Mouse (Mus musculus): ENCODE data around the gene Gmeb2.
A peak's percentile ranks its signal among the peaks of the same experiment; 100 is the strongest.

The Gmeb2 gene

DNA sequence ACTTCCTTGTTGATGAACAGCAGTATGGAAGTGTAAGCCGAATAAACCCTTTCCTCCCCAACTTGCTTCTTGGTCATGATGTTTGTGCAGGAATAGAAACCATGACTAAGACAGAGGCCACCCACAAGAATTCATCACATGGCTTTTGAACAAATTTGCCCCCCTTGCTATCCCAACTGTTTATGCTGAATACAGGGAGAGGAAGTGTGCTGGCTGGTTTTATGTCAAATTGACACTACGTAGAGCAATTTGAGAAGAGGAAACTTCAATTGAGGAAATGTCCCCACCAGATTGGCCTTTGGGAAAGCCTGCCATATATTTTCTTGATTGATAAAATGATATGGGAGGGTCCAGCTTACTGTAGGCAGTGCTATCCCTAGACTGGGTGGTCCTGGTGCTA lies 14.0 kb downstream of the Gmeb2 start:
- no peak for DNase-seq

- DNase-seq: peak in 1 of 2 experiments; percentile 41
These were observed 15.7 kb downstream of the Gmeb2 start for GRCm38 (mm10) chr2:181272092-181272491.

DNA sequence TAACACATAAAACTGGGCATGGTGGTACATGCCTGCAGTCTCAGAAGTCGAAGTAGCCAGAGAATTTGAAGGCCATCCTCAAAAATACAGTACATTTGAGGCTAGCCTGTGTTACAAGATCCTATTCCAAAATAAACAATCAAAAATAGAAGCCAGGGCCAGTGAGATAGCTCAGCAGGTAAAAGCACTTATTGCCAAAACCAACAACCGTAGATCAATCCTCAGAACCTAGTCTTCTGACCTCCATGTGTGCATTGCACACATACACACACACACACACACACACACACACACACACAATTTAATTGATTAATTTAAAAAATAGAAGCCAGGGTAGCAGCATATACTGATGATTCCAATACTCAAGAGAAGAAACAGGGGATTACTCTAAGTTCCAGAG lies 21.0 kb downstream of the Gmeb2 start:
- no peak for DNase-seq

DNA sequence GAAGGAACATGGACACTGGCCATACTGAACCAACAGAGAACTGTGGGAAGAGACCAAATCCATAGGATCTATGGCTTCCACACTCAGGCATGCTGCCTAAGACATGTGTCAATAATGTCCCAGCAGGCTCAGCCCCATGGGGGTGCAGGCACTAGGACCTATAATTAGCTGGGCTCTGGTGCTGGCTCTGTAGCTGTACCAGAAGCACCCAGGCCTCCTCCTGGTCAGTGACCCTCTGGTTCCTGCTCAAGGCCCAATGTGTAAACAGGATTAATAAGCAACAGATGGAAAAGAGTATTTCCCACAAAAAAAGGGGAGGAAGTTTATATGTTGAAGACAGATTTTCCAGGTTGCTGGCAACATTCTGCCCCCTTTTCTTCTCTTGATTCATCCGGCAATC lies 34.6 kb downstream of the Gmeb2 start:
- no peak for DNase-seq

- DNase-seq: no peak
These were observed 36.0 kb downstream of the Gmeb2 start for GRCm38 (mm10) chr2:181251841-181252240.

GRCm38 (mm10) chr2:181249217-181249616 lies 38.6 kb downstream of the Gmeb2 start:
- no peak for DNase-seq

DNA sequence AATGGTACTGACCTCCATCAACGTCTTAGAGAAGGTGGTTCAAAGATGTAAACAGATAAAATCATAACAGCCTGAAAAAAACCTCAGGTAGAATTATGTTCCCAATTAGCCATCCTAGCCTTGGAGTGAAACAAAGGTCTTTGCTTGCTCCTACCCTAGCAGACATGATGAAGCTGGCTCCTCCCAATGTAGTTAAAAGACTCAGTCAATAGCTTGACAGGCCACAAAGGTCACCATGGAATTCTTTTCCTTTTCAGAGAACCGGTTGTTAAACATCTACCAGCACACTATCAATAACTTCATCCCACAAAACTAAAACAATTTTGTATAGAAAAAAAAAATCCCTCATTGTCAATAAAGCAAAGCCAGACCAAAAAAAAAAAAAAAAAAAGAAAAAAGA lies 42.8 kb downstream of the Gmeb2 start:
- no peak for DNase-seq

DNA sequence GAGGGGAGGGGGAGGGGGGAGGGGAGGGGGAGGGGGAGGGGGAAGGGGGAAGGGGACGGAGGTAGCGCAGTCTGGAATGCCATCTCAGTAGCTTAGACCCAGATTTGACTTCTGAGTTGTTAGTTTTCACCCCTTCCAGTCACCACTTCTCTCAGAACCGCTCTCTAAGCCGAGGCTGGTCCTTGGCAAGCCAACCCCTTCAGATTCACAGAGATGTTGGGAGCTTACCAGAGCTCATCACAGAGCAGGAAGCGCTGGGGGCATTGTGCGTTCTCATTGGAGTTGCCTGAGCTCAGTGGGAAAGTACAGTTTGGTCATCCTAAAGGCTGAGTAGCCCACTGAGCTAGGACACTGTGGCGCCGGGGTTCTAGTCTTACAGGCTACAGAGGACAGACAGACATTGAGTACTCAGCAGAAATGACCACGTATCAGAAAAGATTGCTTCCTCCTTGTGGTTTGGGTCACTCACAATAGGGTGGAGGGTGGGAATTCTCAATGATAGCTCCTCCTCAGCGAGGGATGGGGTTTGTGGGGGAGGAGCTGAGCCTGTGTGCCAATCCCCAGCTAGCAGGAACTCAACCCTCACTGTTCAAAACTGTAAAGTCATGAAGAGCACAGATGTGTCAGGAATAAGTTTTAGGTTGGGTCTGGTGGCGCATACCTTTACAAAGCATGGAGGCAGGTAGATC lies 44.0 kb downstream of the Gmeb2 start:
- DNase-seq: peak; percentile 31 to 36

DNA sequence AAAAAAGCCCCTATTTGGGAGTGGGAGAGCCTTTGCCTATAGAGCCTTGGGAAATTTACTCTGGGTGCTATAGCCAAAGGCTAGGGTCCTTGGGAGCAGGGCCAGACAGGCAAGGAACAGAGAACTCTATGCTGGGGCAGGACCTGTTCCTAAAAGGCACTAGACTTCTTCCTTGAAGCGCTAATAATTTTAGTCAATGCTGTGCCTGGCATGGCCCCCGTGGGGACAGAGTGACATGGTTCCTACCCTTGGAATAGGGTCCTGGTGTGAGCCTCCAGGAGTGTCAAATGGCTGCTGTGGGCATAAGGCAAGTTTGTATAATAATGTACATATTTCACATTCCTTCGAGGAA lies 45.5 kb downstream of the Gmeb2 start:
- DNase-seq: no peak

DNA sequence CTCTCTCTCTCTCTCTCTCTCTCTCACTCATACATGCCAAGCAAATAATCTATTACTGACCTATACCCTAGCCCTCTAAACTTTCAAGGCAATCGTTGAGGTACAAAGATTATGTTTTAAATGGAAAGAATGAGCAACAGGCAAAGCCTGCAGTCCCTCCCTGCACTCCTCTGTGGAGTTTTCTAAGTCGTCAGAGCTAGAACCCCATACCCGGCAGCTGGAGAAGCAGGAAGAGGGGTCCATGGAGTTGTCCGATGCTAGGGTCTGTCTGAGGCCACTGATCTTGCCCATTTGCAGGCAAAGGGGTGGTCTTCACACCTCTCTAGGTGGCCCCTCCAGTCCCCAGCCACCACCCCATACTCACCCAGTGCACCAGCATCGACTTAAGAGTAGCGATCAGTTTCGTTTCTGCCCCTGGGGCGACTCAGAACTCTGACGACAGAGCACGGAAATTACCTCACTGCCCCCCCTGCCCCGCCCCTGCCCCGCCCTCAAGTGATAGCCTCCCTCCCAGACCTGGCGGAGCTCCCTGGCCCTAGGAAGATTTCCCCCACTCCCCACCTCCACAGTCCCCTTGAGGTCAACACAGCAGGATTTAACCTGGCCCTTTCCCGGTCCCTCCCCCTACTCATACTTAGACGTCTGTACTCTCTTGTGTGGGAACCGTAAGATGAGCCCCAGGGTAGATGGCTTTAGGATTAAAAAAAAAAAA lies 46.1 kb downstream of the Gmeb2 start, which contains the start of gene Helz2:
Gene Helz2, minus strand, starts transcription at position 426 of the 712 bp plus-strand sequence.
- DNase-seq: peak; percentile 41

GRCm38 (mm10) chr2:181240806-181241440 lies 46.9 kb downstream of the Gmeb2 start:
- DNase-seq: no peak

- no peak for DNase-seq
These were observed 48.6 kb downstream of the Gmeb2 start for GRCm38 (mm10) chr2:181239261-181239660.

DNA sequence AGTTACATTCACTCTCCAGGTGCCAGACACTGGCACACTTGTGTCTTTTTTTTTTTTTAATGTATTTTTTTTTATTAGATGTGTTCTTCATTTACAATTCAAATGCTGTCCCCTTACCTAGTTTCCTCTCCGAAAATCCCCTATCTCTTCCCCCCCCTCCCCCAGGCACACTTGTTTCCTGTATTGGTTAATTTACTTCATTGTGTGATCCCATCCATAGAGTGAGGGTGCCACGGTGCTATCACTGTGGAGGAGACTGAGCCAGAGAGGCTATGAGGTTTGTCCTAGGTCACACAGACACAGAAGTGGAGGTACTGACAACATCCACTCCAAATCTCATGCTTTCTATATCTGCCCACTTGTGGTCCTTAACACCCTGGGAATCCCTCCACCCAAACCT lies 49.0 kb downstream of the Gmeb2 start:
- no peak for DNase-seq

GRCm38 (mm10) chr2:181238091-181238610 lies 49.7 kb downstream of the Gmeb2 start:
- DNase-seq: no peak

DNA sequence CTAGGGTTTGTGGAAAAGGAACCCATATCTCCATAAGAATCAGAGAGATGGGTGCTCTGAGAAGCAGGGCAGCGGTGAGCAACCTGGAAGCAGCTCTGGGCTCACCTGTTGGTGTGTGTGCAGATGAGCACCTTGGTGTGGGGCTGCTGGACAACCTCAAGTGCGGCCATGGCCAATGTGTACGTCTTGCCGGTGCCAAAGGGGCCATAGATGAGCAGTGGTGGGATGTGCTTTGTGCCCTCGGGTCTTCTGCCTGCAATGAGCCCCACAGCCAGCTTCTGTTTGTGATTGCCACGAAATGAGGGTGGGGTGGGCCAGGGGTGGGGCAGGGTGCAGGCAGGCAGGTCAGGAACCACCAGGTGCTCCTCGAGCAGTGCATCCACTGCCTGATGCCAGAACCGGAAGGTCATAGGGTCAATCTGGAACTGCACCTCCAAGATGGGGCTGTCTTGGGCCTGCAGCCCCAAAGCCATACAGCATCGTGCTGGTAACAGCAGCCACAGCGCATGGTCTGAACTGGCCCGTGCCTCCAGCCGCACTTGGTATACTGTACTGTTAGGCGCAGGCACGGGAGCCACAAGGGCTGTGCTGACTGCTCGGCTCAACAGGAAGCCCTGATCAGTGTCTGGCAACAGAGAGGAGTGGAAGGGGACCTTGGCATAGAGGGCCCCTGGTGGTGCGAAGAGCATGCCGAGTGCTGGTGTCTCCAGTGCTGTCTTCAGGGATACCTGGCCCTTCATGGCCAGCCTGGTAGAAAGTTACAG lies 50.4 kb downstream of the Gmeb2 start:
- no peak for DNase-seq

GRCm38 (mm10) chr2:181235681-181236566 lies 51.9 kb downstream of the Gmeb2 start:
- no peak for DNase-seq

DNA sequence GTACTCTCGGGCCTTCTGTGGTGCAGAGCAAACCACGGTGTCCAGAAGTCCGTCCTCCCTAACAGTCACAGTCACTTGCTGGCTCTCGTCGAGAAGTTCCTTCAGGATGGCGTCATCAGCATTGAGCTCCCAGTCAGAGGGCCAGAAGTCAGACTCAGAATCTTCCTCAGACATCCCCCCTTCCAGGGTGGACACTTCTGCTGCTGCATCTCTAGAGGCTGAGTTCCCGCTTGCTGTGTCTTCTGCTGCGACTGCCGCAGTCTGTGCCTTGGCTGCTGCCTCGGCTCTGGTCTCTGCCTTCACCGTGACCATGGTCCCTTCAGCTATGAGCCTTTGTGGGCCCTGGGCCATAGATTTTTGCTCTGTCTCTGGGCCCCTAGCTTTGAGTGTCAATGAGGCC lies 53.2 kb downstream of the Gmeb2 start:
- no peak for DNase-seq

- no peak for DNase-seq
These were observed 54.4 kb downstream of the Gmeb2 start for GRCm38 (mm10) chr2:181233443-181233842.

- no peak for DNase-seq
These were observed 56.7 kb downstream of the Gmeb2 start for GRCm38 (mm10) chr2:181231171-181231570.

- DNase-seq: no peak
These were observed 59.5 kb downstream of the Gmeb2 start for GRCm38 (mm10) chr2:181228335-181228734.

DNA sequence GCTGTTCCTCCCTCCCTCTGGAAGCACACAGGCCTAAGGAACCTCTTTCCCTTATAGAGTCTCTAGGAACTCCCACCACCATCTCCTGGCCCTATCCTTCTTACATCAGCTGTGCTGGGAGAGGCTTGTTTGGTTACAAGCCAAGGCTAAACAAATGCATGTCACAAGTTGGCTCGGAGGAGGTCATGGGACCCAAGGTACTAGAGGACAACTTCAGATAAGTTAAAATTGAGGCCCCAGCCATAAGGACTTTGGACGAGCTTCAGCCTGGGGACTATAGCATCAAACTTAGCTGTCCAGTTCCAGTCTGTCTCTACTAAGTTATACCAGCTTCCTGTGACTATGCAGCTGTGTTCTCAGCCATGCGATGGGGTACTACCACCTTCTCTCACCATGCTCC lies 60.7 kb downstream of the Gmeb2 start:
- no peak for DNase-seq

DNA sequence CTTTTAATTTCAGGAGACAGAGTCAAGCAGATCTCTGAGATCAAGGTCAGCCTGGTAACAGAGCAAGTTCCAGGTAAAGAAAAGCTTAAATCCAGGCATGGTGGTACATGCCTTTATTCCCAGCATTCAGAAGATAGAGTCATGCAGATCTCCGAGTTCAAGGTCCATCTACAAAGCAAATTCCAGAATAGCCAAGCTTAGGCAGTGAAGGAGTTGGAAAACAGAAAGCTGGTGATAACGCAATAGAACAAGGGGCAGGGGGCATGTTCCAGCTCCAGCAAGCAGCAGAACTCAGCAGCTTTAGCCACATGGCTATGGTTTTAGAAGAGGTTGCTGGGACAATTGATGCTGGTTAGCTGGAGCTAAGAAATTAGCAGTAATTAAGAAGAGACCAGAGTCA lies 62.8 kb downstream of the Gmeb2 start:
- no peak for DNase-seq
